Mouse (Mus musculus): ENCODE results near the gene Aph1a. TPM values are rescaled to one million over a fixed set of nuclear protein-coding genes. Genes with fewer than 3 reads are reported as not detected.
"Not testable (repeated sequence)": the region's sequence is repeated elsewhere in the genome, so short reads cannot be mapped to it uniquely, and the experiment has no call there.

Aph1a gene
- polyA plus RNA-seq, 1 experiment: 106 TPM

DNA sequence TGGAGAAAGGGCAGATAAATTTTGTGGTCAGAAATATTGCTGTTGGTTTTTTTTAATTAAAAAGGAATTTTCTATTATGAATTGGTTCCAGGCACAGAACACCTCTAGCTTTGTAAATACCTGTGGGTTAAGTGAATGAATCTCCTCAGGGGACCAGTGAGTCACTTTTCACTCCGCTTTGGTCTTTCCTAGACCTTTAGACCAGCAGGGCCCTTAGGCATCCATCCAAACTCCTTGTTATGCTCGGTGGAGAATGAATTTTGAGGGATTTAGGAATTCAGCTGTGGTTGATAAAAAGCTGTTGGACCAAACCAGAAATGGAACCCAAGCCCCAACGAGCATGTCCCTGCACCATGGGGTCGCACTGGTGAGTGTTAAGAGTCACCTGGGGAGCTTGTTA lies 13.8 kb downstream of the Aph1a start:
- Histone ChIP-seq H3K79me2 (ENCODE audit: control insufficient read depth, insufficient read depth) (no peaks in the 10 kb centered on the region), H3K27me3 (ENCODE audit: control insufficient read depth, insufficient read depth, insufficient read length) (peaks cover 19% of the 10 kb centered on the region), H3K4me2 (ENCODE audit: low read depth) (no peak overlapping the region), H3K36me3 (ENCODE audit: control insufficient read depth, insufficient read depth) (no peaks in the 10 kb centered on the region), H3ac (ENCODE audit: control insufficient read depth, insufficient read length) (no peak overlapping the region), H3K4me3 (no peak overlapping the region)
- TF ChIP-seq REST (IDR thresholded peaks at IDR 0.05; ENCODE audit: insufficient read depth, insufficient read length): no peak
- TF ChIP-seq POLR2A (IDR thresholded peaks at IDR 0.05; ENCODE audit: insufficient read length, low read depth): no peak
- no peak for TF ChIP-seq SRF (IDR thresholded peaks at IDR 0.05; ENCODE audit: control insufficient read depth, insufficient read length, low read depth)
- TF ChIP-seq USF1 (IDR thresholded peaks at IDR 0.05; ENCODE audit: low read depth): no peak
- TF ChIP-seq E2F4 (IDR thresholded peaks at IDR 0.05; ENCODE audit: insufficient read depth): no peak
- TF ChIP-seq TCF12 (IDR thresholded peaks at IDR 0.05; ENCODE audit: insufficient read depth, poor library complexity, severe bottlenecking): no peak
- no peak for TF ChIP-seq POLR2AphosphoS2 (IDR thresholded peaks at IDR 0.05; ENCODE audit: insufficient read length, low read depth)
- TF ChIP-seq CEBPB (IDR thresholded peaks at IDR 0.05; ENCODE audit: insufficient read depth, poor library complexity, severe bottlenecking): no peak
- no peak for TF ChIP-seq MAX (IDR thresholded peaks at IDR 0.05; ENCODE audit: low read depth)
- TF ChIP-seq MYOD1 (IDR thresholded peaks at IDR 0.05; ENCODE audit: control insufficient read depth in 1 of 3, insufficient read length in 2 of 3, low read depth in 2 of 3): no peak
- no peak for TF ChIP-seq TCF3 (IDR thresholded peaks at IDR 0.05; ENCODE audit: insufficient read length, low read depth)
- TF ChIP-seq MYOG (IDR thresholded peaks at IDR 0.05; ENCODE audit: control insufficient read depth in 1 of 3, insufficient read depth in 1 of 3, insufficient read length in 2 of 3, low read depth in 2 of 3): no peak

DNA sequence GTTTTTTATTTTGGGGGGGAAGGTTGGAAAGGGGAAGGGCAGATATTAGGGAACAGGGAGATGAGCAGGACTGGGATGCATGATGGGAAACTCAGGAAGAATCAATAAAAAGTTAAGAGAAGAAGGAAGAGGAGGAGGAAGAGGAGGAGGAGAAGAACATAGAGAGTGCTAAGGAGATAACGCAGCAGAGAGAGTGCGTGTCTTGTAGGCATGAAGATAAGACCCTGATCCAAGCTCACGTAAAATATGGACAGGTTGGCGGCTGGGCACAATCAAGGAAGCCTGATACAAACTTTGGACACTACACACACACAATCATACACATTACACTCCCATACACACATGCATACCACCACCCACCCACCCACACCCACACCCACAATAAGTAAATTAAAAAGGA lies 20.9 kb downstream of the Aph1a start:
- H3K27me3 ChIP-seq (ENCODE audit: control insufficient read depth, insufficient read depth, insufficient read length): peaks cover under 1% of the 10 kb centered on the region
- no peak overlapping the region for H3K4me3 ChIP-seq
- H3ac ChIP-seq (ENCODE audit: control insufficient read depth, insufficient read length): no peak overlapping the region
- TF ChIP-seq SRF (IDR thresholded peaks at IDR 0.05; ENCODE audit: control insufficient read depth, insufficient read length, low read depth) (no peak), REST (IDR thresholded peaks at IDR 0.05; ENCODE audit: insufficient read depth, insufficient read length) (no peak)
- no peaks in the 10 kb centered on the region for H3K79me2 ChIP-seq (ENCODE audit: control insufficient read depth, insufficient read depth)
- no peak overlapping the region for H3K4me2 ChIP-seq (ENCODE audit: low read depth)
- no peaks in the 10 kb centered on the region for H3K36me3 ChIP-seq (ENCODE audit: control insufficient read depth, insufficient read depth)

DNA sequence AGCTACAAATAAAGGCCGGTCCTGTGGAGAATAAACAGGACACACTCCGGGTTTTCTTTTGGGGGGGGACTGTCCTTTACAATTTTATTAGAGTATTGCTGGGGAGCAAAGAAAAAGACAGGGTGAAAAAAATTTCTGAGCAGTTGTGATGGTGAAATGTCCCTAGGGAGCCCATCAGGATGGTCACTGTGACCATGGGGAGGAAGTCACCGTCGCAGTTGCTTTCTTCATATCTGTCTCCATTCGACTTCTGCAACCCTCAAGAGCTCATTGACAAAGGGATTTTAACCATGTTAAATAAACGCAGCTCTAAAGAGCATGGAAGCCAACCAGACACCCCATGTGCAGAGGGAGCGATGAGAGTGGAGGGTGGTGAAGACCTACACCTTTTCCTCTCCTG lies 23.0 kb downstream of the Aph1a start:
- H3K36me3 ChIP-seq (ENCODE audit: control insufficient read depth, insufficient read depth): no peaks in the 10 kb centered on the region
- H3ac ChIP-seq (ENCODE audit: control insufficient read depth, insufficient read length): no peak overlapping the region
- H3K4me2 ChIP-seq (ENCODE audit: low read depth): no peak overlapping the region
- H3K79me2 ChIP-seq (ENCODE audit: control insufficient read depth, insufficient read depth): no peaks in the 10 kb centered on the region
- TF ChIP-seq MYOG (IDR thresholded peaks at IDR 0.05; ENCODE audit: control insufficient read depth in 1 of 3, insufficient read depth in 1 of 3, insufficient read length in 2 of 3, low read depth in 2 of 3) (no peak), USF1 (IDR thresholded peaks at IDR 0.05; ENCODE audit: low read depth) (no peak), TCF3 (IDR thresholded peaks at IDR 0.05; ENCODE audit: insufficient read length, low read depth) (no peak), MAX (IDR thresholded peaks at IDR 0.05; ENCODE audit: low read depth) (no peak), POLR2AphosphoS2 (IDR thresholded peaks at IDR 0.05; ENCODE audit: insufficient read length, low read depth) (no peak), MYOD1 (IDR thresholded peaks at IDR 0.05; ENCODE audit: control insufficient read depth in 1 of 3, insufficient read length in 2 of 3, low read depth in 2 of 3) (no peak), CEBPB (IDR thresholded peaks at IDR 0.05; ENCODE audit: insufficient read depth, poor library complexity, severe bottlenecking) (no peak), REST (IDR thresholded peaks at IDR 0.05; ENCODE audit: insufficient read depth, insufficient read length) (no peak), SRF (IDR thresholded peaks at IDR 0.05; ENCODE audit: control insufficient read depth, insufficient read length, low read depth) (no peak)
- H3K27me3 ChIP-seq (ENCODE audit: control insufficient read depth, insufficient read depth, insufficient read length): no peaks in the 10 kb centered on the region
- H3K4me3 ChIP-seq: no peak overlapping the region

- not testable (repeated sequence) for H3K4me3 ChIP-seq; H3ac ChIP-seq (ENCODE audit: control insufficient read depth, insufficient read length); H3K79me2 ChIP-seq (ENCODE audit: control insufficient read depth, insufficient read depth); H3K36me3 ChIP-seq (ENCODE audit: control insufficient read depth, insufficient read depth); H3K27me3 ChIP-seq (ENCODE audit: control insufficient read depth, insufficient read depth, insufficient read length); H3K4me2 ChIP-seq (ENCODE audit: low read depth)
These were observed 26.8 kb downstream of the Aph1a start for GRCm38 (mm10) chr3:95920532-95920931.

GRCm38 (mm10) chr3:95923429-95923828 lies 29.7 kb downstream of the Aph1a start:
- not testable (repeated sequence) for H3K27me3 ChIP-seq (ENCODE audit: control insufficient read depth, insufficient read depth, insufficient read length); H3K79me2 ChIP-seq (ENCODE audit: control insufficient read depth, insufficient read depth); H3K4me2 ChIP-seq (ENCODE audit: low read depth); H3K36me3 ChIP-seq (ENCODE audit: control insufficient read depth, insufficient read depth); H3ac ChIP-seq (ENCODE audit: control insufficient read depth, insufficient read length); H3K4me3 ChIP-seq

DNA sequence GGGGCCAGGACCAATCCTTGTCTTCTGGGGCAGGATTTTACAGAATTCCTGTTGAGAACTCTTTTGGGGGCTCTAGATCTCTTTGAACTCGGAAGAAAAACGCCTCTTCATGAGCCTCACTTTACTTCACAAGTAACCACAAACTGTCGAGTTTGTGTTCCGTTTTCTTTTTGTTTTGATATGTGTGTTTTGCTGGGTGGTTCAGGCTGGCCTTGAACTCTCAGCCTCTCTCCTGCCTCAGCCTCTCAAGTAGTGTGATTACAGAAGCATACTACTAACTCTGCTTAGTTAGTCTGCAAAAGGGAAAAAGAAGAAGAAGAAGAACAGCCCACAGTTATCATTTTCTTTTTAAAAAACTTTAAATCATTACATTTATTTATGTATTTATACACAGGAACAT lies 30.4 kb downstream of the Aph1a start:
- Histone ChIP-seq H3K4me3 (no peak overlapping the region), H3K36me3 (ENCODE audit: control insufficient read depth, insufficient read depth) (no peaks in the 10 kb centered on the region), H3K27me3 (ENCODE audit: control insufficient read depth, insufficient read depth, insufficient read length) (no peaks in the 10 kb centered on the region), H3K79me2 (ENCODE audit: control insufficient read depth, insufficient read depth) (no peaks in the 10 kb centered on the region), H3ac (ENCODE audit: control insufficient read depth, insufficient read length) (no peak overlapping the region), H3K4me2 (ENCODE audit: low read depth) (no peak overlapping the region)
- TF ChIP-seq POLR2A (IDR thresholded peaks at IDR 0.05; ENCODE audit: insufficient read length, low read depth): no peak
- no peak for TF ChIP-seq SRF (IDR thresholded peaks at IDR 0.05; ENCODE audit: control insufficient read depth, insufficient read length, low read depth)
- no peak for TF ChIP-seq USF1 (IDR thresholded peaks at IDR 0.05; ENCODE audit: low read depth)
- TF ChIP-seq MYOG (IDR thresholded peaks at IDR 0.05; ENCODE audit: control insufficient read depth in 1 of 3, insufficient read depth in 1 of 3, insufficient read length in 2 of 3, low read depth in 2 of 3): no peak
- no peak for TF ChIP-seq MAX (IDR thresholded peaks at IDR 0.05; ENCODE audit: low read depth)
- TF ChIP-seq MYOD1 (IDR thresholded peaks at IDR 0.05; ENCODE audit: control insufficient read depth in 1 of 3, insufficient read length in 2 of 3, low read depth in 2 of 3): no peak
- no peak for TF ChIP-seq CEBPB (IDR thresholded peaks at IDR 0.05; ENCODE audit: insufficient read depth, poor library complexity, severe bottlenecking)
